Mouse (Mus musculus) urinary bladder, postnatal 25 days (tissue): ENCODE data around the gene Tmem37.

Source experiments
- DNase-seq: peaks from one replicate; pipeline ENCODE4 v3.0.0; 2022; ENCODE audit warnings: low spot score

Gene Tmem37

GRCm38 (mm10) chr1:120057044-120057443 is 16.8 kb downstream of the Tmem37 start:
- DNase-seq = no peak

DNA sequence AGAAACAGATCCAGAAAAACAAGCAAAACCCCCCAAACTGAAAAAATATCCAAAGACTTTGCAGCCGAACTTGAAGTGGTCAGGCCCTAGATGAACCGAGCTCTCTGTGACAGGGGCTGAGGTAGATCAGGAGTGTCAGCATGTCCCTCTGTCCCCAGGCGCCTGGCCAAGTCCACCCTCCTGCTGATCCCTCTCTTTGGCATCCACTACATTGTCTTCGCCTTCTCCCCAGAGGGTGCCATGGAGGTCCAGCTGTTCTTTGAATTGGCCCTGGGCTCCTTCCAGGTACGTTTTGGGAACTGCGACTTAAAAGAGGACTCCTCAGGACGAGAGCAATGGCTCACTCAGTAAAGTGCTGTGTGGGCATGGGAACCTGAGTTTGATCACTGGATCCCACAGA is 17.6 kb downstream of the Tmem37 start:
- no peak for DNase-seq

GRCm38 (mm10) chr1:120055475-120055874 is 18.4 kb downstream of the Tmem37 start:
- DNase-seq = no peak

DNA sequence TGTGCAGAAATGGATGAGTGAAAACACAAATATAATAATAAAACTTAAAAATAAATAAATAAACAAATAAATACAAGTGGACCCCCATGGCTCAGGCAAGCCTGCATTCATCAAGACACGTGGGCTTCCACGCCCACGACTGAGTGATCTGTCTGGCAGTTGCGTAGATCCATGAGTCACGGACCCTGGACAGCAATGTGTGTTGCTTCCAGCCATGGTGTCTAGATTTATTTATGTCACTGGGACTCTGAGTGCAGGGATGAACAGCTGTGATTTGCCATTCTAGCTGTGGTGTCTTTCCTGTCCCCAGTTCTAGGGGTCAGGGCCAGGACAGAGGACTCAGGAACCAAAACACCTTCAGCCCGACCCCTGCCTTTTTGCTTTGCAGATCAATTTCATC is 18.9 kb downstream of the Tmem37 start:
- DNase-seq = no peak

DNA sequence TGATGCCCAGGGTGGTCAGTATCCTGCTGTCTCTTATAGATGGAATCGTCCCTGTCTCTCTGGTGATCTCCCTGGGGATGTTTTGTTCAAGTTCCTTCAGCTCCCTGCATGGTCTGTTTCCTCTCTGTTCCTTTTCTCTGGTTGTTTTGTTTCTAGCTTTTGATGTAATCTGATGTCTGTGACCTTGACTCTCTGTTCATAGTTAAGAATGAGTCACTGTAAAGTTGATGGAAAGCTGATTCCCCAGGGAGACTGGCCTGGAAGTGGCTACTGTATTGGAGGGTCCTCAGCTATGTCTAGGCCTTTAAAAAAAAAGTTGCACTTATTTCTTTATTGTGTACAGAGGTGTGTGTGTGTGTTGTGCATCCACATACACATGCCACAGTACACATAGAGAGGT is 22.8 kb downstream of the Tmem37 start:
- no peak for DNase-seq

DNA sequence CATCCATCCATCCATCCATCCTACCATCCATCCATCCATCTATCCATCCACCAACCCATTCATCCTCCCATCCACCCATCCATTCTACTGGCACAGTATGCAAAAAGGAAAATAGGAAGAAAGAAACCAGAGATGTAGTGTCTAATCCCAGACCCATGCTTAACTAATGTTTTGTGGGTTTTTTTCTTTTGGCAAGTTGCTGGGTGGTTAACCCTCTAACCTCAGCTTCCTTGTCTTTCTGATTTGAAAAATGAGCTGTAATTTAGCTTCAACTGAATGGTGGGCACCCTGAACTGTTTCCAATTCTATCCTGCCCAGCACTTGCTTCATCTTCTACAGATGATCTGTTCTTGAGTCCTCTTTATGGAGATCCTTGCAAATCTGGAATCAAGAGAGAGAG is 26.5 kb downstream of the Tmem37 start:
- DNase-seq = no peak

GRCm38 (mm10) chr1:120044584-120044983 is 29.3 kb downstream of the Tmem37 start:
- DNase-seq = no peak

- no peak for DNase-seq
Observed at GRCm38 (mm10) chr1:120042421-120042820, 31.5 kb downstream of the Tmem37 start.

DNA sequence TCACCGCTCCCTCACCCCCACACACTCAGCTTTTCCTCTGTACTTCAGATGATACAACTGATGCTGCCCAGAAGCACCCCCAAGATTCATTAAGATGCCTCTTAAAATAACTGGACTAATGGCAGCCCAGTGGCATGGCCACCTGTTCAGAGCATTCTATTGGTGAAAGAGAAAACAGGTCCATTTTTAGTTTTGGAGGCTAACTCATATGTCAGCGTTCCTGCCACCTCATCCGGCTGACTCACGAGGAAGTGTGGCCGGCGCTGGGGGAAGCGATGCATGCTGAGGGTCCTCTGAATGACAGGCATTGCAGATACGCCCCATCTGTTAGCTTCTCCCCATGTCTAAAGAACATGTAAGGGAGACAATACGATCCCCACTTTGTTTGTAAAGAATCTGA is 35.3 kb downstream of the Tmem37 start:
- DNase-seq = no peak

- no peak for DNase-seq
Observed at GRCm38 (mm10) chr1:120037021-120037683, 36.7 kb downstream of the Tmem37 start.

DNA sequence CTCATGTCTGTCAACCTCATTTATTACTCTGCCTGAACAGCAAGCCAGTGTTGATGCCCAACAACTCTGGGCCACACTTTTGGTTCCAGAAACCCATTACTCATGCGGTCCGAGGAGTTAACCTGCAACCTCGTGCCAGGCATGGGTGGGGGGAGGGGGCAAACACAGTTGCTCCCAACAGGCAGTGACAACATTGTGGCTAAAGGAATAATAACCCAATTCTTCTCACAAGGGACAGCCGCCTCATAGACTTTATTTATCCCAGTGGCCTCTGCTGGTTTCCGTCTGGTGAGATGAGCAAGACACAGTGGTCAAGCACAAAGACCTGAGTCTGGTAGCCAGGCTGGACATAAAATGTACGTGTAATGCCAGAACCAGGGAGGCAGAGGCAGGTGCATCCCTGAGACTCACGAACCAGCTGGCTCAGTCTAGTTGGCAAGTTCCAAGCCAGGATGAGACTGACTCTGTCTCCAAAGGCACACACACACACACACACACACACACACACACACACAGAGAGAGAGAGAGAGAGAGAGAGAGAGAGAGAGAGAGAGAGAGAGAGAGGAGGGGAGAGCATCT is 38.3 kb downstream of the Tmem37 start:
- no peak for DNase-seq

DNA sequence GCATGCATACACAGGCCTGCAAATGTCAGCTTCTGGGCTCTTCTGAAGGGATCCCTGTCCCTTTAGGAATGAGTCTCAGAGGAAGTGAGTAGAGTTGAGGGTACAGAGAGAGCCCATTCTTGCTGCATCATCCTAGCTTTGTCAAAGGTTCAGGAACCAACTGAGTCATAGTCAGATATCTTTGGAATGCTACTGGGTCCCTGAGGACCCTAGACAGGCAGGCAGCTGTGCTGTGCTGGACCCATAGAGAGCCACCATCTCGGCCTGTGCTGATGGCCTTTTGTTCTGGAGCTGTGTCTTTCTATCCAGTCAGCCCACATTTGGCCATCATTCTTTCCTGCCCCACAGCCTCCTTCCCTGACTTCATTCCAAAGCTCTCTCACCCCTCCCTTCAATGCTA is 39.1 kb downstream of the Tmem37 start:
- no peak for DNase-seq

GRCm38 (mm10) chr1:120033469-120033854 is 40.4 kb downstream of the Tmem37 start:
- DNase-seq = no peak

- DNase-seq = peak; percentile 79
Observed at GRCm38 (mm10) chr1:120032804-120033468, 40.9 kb downstream of the Tmem37 start.

GRCm38 (mm10) chr1:120030474-120030873 is 43.4 kb downstream of the Tmem37 start:
- no peak for DNase-seq

GRCm38 (mm10) chr1:120027693-120028092 is 46.2 kb downstream of the Tmem37 start:
- DNase-seq = no peak

GRCm38 (mm10) chr1:120025050-120025439 is 48.8 kb downstream of the Tmem37 start:
- DNase-seq = no peak

DNA sequence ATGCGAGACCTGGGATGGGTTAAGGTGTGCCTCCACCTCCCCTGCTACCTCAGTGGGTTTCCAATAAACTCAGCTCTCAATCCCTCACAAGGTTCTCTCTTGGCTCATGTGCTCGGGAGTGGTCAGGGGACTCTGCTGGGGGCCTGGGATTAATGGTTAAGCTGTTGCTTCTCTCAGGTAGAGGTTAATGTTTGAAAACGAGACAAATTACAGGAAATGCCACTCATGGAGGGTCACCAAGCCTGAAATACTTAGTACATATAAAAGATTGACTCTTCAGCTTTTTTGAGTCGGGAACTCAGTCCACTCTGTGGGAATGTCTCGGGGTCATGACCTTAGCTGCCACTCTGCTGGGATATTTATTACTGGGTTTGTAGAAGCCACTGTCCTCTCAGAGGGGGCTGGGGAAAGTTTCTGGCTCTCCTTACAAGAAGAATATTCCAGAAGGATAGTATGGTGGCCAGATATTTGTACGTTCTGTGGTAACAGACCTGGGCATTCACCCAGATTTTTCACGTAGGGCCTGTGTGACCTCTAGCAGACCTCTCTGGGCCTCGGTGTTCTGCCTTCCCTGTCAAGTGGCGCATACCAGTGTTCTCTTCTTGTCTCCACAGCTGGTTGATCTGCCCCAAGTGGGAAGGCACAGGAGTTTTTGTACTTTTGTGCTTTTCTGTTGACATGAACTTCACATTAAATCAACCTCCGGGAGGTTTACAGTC is 49.4 kb downstream of the Tmem37 start:
- no peak for DNase-seq

GRCm38 (mm10) chr1:120021951-120022350 is 51.9 kb downstream of the Tmem37 start:
- DNase-seq = no peak

GRCm38 (mm10) chr1:120020322-120020897 is 53.5 kb downstream of the Tmem37 start:
- no peak for DNase-seq

DNA sequence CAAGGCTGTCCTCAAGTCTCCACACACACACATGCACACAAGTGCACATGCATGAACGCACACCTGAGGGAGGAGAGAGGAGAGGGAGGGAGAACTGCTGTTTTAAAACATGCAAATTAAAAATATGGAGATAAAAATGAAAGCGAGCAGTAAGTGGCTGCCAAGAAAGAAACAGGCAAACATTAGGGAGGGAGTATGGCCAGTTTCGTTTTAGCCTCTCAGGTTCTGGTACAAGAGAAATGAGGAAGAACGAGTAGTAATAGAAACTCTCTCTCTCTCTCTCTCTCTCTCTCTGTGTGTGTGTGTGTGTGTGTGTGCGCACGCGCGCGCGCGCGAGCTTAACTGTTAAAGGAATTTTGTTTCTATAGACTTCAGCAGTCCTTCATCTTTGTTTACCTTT is 54.4 kb downstream of the Tmem37 start:
- DNase-seq = no peak

DNA sequence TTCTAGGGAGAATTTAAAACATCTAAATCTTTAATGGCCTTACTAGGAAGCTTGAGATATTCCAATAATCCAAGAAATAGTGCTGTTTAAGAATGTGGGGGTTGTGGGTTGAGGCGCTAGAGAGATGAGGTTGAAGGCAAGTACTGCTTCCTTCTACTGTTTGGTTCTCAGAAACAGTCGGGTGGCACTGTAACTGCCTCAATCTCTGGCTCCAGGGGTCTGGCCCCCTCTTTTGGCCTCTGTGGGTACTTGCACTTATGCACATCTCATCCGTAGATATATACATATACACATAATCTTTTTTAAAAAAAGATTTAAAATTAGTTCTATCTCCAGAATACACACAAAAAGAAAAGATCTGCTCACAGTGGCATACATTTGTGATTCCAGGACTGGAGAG is 55.0 kb downstream of the Tmem37 start:
- no peak for DNase-seq
